Mouse (Mus musculus) cerebellum, adult (tissue): ENCODE results near the gene Gmppa.

Source experiments
- ATAC-seq: cut with Nextera tagmentation; 2 replicates; pipeline ENCODE4 v1.9.2; 2017; ENCODE audit warnings: mild to moderate bottlenecking, moderate library complexity, mixed read lengths; ENCODE audit not compliant: insufficient number of reproducible peaks, low FRiP score, low TSS enrichment

The Gmppa gene

DNA sequence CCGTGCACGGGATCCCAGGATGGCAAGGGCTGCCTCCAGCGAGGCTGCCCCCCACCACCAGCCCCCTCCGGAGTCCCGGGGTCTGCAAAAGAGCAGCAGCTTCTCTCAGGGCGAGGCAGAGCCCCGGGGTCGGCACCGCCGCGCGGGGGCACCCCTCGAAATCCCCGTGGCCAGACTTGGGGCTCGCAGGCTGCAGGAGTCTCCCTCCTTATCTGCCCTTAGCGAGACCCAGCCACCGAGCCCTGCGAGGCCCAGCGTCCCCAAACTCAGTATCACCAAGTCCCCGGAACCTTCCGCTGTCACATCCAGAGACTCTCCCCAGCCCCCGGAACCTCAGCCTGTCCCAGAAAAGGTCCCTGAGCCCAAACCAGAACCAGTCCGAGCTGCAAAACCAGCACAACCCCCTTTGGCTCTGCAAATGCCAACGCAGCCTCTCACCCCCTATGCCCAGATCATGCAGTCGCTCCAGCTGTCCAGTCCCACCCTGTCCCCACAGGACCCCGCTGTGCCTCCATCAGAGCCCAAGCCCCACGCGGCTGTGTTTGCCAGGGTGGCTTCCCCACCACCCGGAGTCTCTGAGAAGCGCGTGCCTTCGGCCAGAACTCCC lies 13.4 kb upstream of the Gmppa start:
- ATAC-seq: no peak

DNA sequence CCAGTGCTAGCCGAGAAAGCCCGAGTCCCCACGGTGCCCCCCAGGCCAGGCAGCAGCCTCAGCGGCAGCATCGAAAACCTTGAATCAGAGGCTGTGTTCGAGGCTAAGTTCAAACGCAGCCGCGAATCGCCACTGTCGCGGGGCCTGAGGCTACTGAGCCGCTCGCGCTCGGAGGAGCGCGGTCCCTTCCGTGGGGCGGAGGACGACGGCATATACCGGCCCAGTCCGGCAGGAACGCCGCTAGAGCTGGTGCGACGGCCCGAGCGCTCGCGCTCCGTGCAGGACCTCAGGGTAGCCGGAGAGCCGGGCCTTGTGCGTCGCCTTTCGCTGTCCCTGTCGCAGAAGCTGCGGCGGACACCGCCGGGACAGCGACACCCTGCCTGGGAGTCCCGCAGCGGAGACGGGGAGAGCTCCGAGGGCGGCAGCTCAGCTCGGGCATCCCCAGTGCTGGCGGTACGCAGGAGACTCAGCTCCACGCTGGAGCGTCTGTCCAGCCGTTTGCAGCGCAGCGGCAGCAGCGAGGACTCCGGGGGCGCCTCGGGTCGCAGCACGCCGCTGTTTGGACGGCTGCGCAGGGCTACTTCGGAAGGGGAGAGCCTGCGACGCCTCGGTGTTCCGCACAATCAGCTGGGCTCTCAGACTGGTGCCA lies 12.8 kb upstream of the Gmppa start:
- no peak for ATAC-seq

DNA sequence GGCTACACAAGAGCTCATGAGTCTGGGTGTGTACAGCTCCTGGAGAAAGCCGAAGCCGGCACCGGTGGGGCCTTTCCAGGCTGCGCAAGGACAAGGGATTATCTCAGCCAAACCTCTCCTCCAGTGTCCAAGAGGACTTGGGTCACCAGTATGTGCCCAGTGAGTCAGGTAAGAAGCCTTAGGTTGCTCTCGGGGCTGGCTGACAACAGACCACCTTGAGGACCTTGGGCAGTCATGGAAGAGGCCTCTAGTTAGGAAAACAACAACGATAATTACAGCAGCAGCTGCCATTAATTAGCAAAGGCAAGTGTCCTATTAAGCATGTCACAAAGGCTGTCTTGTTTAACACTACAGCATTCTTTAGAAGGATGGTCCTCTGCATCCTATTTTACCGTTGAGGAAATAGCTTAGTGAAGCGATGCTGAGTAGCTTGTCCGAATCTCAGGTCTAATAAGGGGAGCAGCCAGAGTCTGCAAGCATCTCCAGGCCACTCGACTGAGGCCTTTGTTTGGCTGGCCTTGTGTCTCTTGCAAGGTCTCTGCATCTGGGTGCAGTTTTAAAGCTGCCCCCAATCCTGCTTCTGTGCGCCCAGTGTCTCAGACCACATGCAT lies 11.8 kb upstream of the Gmppa start:
- no peak for ATAC-seq

DNA sequence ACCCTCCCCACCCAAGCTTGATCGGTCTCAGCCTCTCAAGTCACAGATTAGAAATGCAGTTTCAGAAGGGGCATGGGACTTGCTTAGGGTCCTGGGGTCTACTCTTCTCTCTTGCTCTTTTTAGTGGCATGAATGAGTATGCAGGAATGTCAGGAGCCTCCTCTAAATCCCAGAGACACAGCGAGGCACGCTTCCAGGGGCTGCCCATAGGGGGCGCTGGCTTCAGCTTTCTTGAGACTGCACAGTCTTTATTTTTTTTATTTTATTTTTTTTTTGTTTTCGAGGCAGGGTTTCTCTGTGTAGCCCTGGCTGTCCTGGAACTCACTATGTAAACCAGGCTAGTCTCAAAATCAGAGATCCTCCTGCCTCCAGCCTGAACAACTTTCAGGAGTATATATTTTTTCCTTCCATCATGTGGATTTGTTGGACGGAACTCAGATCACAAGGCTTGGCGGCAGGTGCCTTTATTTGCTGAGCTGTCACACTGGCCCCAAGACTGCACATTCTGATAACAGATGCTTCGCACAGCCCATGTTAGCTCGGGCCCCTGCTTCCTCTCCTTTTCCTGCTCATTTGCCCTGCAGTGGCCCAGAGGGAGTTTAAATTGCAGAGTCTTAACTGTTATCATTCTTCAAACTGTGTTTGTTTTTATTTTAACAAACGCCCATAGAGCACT lies 9.8 kb upstream of the Gmppa start:
- no peak for ATAC-seq

DNA sequence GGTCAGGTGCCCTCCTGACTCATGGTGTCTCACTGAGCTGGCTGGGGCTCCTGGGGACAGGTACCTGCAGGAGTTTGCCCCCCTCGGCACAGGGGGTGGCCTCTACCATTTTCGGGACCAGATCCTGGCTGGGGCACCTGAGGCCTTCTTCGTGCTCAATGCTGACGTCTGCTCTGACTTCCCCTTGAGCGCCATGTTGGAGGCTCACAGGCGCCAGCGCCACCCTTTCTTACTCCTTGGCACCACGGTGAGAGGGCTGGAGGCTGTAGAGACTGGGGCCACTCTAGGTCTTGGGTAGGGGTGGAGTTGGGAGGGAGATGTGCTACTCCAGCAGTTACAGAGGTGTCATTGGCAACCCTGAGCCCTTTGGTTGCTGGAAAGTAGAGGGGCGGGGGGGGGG lies 3.1 kb downstream of the Gmppa start:
- ATAC-seq: no peak

DNA sequence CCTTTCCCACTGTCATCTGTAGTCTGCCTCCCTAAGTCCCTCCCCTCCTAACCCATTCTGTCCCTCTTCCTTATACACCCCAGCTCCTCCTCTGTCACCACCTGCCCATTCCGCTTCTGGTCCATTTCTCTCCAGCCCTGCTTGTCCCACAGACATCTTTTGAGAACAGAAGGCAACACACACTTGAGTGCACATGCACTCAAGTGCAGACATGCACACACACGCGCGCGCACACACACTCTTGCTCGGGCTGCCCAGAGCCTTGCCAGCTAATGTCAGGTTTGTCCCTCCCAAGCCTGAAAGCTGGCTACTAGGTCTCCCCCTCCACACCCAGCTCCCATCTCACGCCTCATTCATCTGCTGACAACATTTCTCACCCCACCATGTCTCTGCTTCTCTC lies 4.9 kb downstream of the Gmppa start:
- 0 out of 2 replicates have a peak, but pooled peaks have one; percentile 1 for ATAC-seq

DNA sequence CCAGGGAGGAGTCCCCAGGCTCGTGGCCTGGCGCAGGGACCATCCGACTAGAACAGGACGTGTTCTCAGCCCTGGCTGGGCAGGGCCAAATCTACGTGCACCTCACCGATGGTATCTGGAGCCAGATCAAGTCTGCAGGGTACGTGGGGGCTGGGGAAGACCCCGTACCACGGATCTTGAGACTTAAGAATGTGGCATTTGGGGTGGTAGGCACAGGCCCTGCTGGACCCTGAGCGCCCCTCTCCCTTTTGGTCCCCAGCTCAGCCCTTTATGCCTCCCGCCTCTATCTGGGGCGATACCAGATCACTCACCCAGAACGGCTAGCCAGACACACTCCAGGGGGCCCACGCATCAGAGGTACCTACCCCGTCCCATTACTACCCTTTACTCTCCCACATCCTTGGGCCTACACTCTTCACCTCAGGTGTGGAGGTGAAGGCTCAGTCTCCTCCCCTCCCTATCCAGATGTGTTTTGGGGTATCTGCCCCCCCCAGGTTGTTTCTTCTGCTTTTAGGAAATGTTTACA lies 5.8 kb downstream of the Gmppa start:
- ATAC-seq: no peak

DNA sequence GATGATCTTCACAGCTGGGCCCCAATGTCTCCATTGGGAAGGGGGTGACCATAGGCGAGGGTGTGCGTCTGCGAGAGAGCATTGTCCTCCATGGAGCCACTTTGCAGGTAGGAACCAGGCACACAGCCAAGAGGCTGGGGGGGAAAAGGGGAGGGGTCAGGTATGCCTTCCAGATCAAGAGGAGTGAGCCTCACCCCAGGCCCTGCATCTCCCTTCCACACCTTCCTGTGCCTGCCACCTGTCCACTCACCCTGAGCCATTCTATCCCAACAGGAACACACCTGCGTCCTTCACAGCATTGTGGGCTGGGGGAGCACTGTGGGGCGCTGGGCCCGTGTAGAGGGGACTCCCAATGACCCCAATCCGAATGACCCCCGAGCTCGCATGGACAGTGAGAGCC lies 6.4 kb downstream of the Gmppa start:
- ATAC-seq: no peak

DNA sequence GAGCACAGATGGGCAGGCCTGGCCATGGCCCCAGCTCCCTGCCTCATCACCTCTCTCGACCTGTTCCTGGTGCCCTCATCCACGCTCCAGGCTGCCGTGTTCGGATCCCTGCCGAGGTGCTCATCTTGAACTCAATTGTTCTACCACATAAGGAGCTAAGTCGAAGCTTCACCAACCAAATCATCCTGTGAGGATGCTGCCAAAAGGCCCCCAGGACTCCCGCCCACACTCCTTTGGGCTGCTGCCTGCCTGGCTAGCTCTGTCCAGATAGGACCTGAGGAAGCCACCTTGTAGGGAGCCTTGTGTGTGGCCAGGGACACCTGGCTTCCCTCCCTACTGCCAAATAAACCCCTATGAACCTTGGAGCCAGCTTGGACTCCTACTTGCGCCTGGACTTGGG lies 7.1 kb downstream of the Gmppa start:
- peak; percentile 57 for ATAC-seq

DNA sequence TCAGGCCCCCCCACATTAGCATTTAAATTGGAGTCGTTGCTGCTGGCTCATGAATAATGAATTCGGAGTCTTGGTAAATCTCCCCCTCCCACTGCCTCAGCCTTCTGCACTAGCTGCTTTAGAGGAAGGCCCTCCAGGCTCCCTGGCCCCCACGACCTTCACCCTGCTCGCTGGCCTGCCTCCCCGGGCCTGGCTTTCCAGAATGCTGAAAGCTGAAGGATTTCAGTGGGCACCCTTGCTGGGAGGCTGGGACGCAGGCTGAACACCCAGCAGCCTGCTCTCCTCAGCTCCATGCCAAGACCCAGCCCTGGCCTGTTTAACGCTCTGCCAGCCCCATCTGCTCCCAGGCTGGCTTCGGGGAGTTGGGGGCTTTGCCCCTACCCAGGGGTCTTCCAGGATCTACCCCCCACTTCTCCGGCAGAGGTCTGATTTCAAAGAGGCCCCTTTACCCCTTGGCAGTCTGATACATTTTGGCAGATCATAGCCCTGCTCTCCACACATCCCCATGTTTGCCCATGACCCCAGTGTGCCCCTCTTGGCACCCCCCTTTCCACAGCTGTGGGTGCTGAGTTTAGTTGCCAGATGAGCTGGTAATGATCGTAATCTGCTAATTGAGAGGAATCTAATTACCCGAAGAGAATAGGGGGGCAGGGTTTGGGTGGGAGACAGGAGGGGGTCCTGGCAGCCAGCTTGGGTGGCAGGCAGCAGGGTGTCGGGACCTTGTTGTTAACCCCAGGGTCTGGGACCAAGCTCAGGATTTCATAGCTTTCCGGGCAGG lies 7.7 kb downstream of the Gmppa start:
- 0 out of 2 replicates have a peak, but pooled peaks have one; percentile 8 for ATAC-seq

DNA sequence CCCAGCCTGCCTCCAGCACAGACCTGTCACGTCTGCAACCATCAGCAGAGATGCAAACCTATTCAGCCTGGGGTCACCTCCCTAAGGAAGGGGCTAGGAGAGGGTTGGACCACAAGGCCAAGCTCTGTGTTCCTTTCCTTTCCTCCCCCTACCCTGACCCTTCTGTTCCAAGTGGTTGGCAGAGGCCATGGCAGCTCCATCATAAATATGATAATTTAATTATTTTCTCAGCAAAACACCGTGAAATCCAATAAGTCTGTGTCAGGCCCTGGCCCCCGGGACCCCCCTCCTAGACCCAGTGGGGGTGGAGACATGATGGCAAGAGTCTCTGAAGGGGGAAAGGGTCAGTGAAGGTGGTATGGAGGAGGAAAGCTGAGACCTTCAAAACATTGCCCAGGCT lies 8.5 kb downstream of the Gmppa start:
- ATAC-seq: no peak

DNA sequence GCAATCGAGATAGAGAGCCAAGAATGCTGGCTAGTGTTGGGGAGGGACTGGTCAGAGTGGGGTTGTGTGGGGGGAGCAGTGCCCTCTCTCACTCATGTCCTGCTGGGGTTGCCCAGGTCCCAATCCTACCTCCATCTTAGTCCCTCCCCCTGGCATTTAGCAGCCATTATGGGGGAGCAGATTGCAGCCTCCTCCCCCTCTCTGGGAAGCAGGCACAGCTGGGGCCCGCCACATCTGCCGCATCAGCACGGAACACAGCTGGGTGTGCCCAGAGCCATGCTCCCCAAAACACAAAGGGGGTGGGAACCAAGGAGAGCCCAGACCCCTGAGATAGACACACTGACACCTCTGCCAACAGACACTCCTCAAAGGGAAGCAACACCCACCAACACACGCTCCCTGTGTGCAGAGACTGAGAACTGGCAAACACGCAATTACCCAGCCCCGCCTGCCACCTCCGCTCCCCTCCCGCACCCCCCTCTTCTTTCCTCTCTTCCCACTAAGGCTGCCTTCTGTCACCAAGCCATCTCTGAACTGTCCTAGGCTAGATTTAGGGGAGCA lies 9.5 kb downstream of the Gmppa start:
- ATAC-seq: no peak

DNA sequence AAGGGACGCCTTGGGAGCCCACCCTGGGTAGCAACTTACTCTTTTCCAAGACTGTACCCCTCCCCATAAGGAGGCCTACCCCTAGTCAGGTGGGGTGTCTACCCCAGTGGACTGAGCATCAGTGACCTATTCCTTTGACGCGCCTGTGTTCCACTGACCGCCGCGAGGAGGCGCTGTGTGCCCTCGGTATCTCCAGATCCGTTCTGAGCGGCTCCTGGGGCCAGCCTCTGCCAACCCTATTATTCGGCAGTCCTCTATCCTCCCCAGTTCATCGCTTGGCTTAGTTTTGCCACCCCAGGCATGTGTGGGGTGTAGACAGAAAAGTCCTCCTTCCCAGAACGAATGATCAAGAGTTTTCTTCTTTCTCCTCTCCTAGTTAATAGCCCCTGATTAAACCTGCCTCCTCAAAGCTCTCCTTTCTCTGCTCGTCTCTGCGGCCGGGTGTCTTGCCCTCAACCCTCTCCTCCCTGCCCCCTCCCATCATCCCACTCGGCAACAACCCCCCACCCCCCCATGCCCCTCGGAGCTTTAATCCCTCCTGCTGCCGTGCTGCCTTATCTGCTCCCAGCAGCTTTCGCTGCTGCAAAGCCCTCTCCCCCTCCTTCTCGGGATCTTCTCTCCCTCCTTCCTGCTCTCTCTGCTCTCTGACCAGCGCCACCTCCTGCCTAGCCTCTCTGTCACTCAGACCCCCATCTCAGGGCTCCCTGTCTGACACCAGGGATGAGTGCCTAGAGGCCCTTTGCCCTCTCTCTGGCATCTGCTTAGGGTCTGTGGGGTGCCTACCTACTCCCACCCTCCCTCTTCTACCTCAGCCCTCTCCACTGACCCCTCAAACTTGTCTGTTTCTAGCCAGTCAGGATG lies 10.3 kb downstream of the Gmppa start:
- peak; percentile 22; the same call in 1 of the 2 replicates for ATAC-seq

DNA sequence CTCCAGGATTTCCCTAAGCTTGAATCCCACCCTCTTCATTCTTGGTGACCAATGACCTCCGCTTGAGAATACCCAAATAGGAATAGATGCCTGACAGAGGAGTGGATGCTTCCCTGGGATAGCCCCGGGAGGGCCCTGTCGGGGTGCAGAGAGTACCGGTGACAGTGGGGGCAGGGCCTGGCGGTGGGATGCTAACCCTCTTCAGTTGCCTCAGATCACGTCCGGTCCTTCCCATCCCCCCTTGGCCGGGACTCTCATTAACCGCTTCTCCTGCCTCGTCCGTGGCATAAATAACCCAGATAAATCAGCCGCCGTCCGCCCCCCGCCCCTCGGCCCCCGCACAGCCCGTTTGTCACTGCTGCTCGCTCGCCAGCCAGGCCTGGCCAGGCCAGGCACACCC lies 10.9 kb downstream of the Gmppa start:
- ATAC-seq: no peak

DNA sequence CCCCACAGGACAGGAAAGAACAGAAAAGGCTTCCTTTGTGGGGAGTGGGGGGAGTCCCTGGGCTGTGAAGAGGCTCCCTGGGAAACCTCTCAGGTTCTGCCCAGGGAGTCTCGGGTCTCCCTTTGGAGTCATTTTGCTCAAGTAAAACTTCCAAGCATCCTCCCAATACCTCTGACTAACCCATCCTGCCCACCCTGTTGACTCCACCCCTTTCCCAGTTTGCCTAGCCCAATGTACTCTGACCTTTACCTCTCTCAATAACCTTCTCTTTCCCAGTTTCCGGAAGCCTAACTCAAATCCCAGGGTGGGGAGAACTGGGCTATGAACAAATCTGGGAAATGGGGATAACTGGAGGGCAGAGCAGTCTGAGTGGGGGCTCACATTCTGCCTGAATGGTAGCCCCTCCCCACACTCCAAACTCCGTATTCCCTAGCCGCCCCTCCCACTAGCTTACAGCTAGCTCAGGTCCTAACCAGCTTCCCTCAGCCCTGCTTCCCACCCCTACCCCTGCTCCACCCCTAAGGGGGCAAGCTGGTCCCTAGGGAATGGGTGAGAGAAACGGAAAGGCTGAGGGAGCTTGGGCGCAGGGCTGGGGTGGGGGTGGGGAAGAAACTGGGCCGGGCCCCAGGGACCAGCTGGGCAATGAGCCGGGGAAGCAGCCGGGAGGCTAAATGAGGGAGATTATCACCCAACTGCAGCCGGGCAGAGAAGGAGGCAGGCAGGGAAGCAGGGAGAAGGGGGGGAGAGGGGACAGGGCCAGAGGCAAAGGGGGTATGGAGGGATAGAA lies 11.7 kb downstream of the Gmppa start:
- no peak for ATAC-seq

DNA sequence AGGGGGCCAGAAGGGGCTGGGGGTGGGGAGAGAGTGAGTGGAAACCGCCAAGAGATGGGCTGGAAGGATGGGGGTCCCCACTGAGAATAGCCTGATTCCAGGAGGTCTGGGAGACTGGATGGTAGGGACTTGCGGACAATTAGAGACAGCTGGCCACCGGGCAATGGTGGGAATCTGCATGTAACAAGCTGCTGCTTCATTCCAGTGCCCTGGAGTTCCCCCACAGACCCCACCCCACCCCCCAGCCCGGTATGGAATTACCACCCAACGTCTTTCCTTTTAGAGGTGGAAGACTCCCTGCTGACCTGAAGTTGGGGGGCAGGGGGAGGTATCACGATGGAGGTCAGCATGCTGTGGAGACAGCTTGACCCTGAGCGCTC lies 12.3 kb downstream of the Gmppa start:
- no peak for ATAC-seq

DNA sequence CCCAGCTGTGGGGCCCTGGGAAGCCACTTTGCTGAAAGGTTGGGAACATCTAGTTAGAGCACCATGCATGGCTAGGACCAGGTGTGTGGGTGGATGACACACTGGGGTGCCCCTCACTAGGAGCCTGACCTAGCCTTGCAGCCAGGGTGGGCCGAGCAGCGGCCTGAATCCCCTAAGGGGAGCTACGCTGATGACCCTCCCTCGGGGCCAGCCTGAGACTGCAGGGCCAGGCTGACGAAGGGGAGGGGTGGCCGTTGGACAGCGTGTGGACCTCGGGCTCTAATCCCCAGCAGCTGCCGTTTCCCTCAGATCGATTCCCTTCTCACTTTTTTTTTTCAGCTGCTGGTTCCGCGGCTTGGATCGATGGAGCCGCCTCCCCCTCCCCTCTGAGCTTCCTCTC lies 13.2 kb downstream of the Gmppa start:
- no peak for ATAC-seq

DNA sequence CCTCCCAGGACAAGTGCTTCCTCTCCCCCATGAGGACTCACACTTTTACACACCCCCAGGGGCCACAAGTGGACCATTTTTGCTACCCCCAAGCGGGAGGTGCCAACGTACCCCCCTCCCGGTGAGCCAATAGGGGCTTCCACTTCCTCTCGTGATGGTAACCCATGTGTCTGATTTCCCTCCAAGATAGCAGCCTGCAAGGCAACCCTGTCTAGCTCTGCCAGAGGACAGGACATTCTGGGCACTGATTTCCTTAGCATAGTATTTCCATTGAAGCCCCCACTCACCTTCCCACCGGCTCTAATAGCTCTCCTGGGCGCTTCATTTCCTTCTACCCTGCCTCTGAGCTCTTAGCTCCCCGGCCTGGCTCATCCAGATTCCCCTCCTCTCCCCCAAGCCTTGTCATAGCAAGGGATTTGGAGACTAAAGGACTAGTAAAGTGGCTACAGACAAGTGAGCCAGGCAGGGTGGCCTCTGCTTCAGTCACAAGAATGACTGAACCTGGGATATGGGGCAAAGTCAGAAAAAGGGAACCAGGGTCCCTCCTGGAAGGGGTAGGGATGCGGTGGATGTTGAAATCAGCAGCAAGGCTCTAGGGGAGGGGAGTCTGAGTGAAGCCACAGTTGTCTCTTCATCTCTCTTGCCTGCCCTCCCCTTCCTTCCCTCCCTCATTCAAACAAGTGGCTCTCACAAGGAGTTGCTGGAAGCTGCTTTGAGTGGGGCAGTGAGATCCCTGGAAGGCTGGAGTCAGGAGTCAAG lies 13.8 kb downstream of the Gmppa start:
- ATAC-seq: no peak
